Mouse (Mus musculus) gastrocnemius, postnatal 4 days (tissue): ENCODE results near the gene Abca4. TPM values are rescaled to one million over a fixed set of nuclear protein-coding genes. Genes with fewer than 3 reads are reported as not detected.
"Not testable (repeated sequence)": the region's sequence is repeated elsewhere in the genome, so short reads cannot be mapped to it uniquely, and the experiment has no call there.

Source experiments
- DNase-seq, 2 experiments: peaks; one replicate each; pipeline ENCODE4 v3.0.0; 2021 to 2022; ENCODE audit warnings: low spot score in 2 of 2, mixed read lengths in 2 of 2
- total RNA-seq, 2 experiments: library from RNA; stranded (reverse); gene quantifications; 2 replicates each; pipeline ENCODE4 v1.2.3; 2021

Abca4 gene
- total RNA-seq, 2 experiments from 2014 or later: 1.9 to 2.9 TPM

DNA sequence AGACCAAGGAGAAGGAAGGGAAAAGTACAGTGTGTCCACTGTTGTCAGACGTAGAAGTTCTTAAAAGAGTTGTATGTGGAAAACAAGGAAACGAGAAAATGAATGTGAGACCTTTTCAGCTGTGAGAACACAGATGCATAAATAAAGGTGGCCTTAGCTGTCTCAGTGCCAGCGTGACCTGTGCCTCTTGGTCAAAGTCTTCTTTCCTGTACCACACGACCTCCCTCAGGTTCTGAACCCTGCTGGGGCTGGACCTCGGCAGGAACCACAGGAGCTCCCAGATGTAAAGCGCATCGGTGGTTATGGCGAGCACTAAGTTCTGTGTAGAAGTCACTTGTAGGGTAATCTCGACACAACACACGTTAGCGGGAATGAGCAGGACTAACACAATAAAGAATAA, 165.3 kb downstream of the Abca4 start:
- no peak for DNase-seq

DNA sequence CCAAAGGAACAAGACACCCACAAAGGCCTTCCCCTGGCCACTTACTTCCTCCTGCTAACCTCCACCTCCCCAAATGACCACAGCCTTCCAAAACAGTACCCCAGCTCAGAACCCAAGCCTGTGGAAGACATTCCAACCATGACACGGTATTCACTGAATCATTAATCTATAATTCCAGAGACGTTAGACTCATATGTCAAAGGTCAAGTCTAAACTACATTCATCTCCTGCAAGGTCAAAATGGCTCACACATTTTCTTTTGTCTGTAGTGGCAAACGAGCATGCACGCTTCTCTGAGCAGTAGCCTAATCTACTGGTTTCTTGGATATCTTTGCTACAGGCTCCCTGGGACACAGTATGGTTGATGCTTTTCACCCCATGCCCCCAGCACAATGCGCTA, 166.2 kb downstream of the Abca4 start:
- no peak for DNase-seq

DNA sequence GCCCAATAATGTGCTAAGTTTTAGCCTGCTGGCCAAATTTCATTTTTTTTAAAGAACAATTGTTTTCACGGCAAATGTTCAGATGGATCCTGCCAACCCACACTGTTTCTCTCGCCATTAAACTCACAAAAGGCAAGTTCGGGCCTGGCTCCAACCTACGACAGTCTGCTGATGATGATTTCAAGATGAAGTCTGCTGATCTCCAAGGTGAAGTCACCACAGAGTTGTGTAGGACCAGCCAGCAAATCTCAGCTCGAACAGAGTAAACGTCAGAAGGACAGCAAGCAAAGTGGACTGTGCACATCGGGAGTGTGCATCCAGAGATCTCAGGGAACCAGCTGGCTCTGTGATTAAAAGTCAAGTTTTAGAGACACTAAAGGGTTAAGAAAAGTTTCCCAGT, 166.6 kb downstream of the Abca4 start:
- DNase-seq: no peak

DNA sequence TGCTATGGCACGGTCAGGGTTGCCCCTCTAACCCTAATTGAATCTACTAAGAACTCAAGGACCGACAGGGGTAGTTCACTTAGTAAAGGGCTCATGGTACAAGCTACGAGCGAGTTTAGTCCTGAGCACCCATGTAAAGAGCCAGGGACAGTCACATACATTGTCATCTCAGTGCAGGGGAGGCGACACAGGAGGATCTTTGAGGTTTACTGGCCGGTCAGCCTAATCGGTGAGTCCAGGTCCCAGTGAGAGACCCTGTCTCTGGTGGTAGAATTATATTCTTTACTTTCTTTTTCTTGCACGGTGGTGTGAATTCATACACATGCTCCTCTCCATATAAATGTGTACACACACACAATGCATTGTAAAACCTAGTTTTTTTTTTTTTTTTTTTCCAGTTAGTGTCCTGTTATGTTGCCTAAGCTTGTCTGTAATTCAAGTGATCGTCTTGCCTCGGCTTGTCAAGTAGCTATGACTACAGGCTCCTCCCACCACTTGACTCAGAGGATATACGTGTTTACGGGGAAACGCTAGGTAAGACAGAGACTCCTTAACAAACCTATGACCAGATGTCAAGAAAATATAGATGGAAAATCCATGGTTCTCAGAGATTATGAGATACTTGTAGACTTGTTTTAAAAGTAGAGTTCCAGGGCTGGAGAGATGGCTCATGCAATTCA, 167.3 kb downstream of the Abca4 start:
- DNase-seq: no peak

DNA sequence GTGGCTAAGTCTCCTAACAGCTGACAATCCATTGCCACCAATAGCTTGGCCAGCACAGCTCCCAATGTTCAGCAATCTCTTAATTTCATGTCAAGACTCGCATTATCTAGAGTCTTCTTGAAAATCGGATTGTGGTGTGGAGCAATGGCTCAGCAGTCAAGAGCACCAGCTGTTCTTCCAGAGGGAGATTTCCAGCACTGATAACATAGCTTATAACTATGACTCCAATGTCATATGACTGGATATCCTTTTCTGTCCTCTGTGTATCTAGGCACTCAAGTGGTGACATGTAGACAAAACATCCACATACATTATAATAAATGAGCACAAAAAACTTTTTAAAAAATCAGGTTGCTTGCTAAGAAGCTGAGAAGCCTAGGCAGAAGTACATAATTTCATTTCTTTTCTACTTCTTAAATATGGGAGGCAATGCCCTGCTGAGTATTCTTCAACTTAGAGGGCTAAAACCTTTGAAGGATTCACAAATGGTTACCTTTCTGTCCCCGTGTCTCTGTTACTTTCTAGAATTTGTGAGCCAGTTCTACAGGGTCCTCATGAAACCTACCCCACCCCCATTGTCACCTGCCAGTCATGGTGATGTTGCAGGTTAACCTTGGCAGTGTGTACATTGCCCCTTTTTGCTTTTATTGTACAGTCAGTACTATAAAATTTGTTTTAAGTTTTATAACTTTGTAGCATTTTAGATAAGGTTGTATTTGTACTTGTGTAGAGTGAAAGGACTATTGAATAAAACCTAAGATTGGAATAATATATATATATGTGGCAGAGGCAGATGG, 177.2 kb downstream of the Abca4 start:
- DNase-seq: no peak

DNA sequence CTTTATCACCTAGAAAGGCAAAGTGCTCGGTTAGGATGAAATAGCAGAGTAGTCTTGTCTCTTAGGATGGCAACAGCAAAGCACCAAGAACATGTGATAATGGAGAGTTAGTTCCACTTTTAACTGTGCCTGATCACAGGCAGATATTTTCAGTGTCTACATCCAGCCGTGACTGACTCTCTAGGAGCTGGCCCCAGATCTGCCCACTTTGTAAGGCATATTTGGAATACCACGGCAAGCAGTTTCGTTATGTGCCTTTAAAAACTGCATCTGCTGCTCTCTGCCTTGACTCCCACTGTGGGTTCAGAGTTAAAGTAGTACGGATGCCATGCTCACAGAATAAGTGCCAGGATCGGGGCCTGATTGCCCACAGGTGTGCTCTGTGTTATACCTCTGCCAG, 182.7 kb downstream of the Abca4 start:
- not testable (repeated sequence) for DNase-seq

Other genes starting within 250 kb of the Abca4 start
- gene Abcd3, start 229.1 kb upstream of the Abca4 start, total RNA-seq: 10 to 100 TPM; 34.3 to 36.5 TPM
- 100 to 1,000 TPM in 1 of 2 experiments, 10 to 100 TPM in 1; 87.7 to 101 TPM for gene Arhgap29, start 91.9 kb upstream of the Abca4 start, total RNA-seq
- gene Gclm, start 201.1 kb downstream of the Abca4 start, total RNA-seq: 10 to 100 TPM; 38.9 to 43.2 TPM
- gene Dnttip2, start 229.9 kb downstream of the Abca4 start, total RNA-seq: 10 to 100 TPM; 29.2 to 31.1 TPM
- 10 to 100 TPM; 23.9 to 29.4 TPM for gene Bcar3, start 249.7 kb downstream of the Abca4 start, total RNA-seq